Mouse (Mus musculus) kidney, embryonic 16.5 days (tissue): ENCODE data around the gene Bhlhe40. TPM values are rescaled to one million over a fixed set of nuclear protein-coding genes. Genes with fewer than 3 reads are reported as not detected.

Experiments
- ATAC-seq: fragments of 200-750 bp; cut with Nextera tagmentation; 2 replicates; pipeline ENCODE4 v1.8.0; 2017; ENCODE audit warnings: moderate TSS enrichment; ENCODE audit not compliant: low FRiP score, low TSS enrichment
- H3K27ac ChIP-seq: fragments of 300-500 bp; sonication (generic); 2 replicates; pipeline ENCODE4 v1.5.1; 2014; ENCODE audit warnings: low read length
- H3K27me3 ChIP-seq: fragments of 300-500 bp; sonication (generic); 2 replicates; pipeline ENCODE4 v1.6.1; 2014; ENCODE audit warnings: low read length, control low read depth, mixed read lengths; ENCODE audit not compliant: insufficient read depth
- H3K36me3 ChIP-seq: fragments of 300-500 bp; sonication (generic); 2 replicates; pipeline ENCODE4 v1.6.1; 2014; ENCODE audit warnings: low read length, control low read depth, mixed read lengths; ENCODE audit not compliant: insufficient read depth
- H3K4me1 ChIP-seq: fragments of 300-500 bp; sonication (generic); 2 replicates; pipeline ENCODE4 v1.6.1; 2014; ENCODE audit warnings: low read length, control low read depth, mixed read lengths; ENCODE audit not compliant: insufficient read depth
- H3K4me2 ChIP-seq: fragments of 300-500 bp; sonication (generic); replicated peaks from 2 replicates; pipeline ENCODE4 v1.6.1; 2014; ENCODE audit warnings: low read depth, low read length
- H3K4me3 ChIP-seq: fragments of 300-500 bp; sonication (generic); 2 replicates; pipeline ENCODE4 v1.5.1; 2014; ENCODE audit warnings: mild to moderate bottlenecking, low read length
- H3K9ac ChIP-seq: fragments of 300-500 bp; sonication (generic); replicated peaks from 2 replicates; pipeline ENCODE4 v1.6.1; 2014; ENCODE audit warnings: low read length
- H3K9me3 ChIP-seq: fragments of 300-500 bp; sonication (generic); 2 replicates; pipeline ENCODE4 v1.6.1; 2016; ENCODE audit warnings: low read length, control low read depth
- WGBS: fragments of 180-500 bp; shearing (Covaris S2); extraction: QIAGEN DNeasy Blood & Tissue Kit; methylation state at CpG from one replicate; pipeline ENCODE4 v1.1.7; 2014; 5-methylcytosine and 5-hydroxymethylcytosine counted together
- polyA plus RNA-seq: library from polyadenylated mRNA; unstranded; fragments of >200 nt; fragmentation: Nextera tagmentation; extraction: Ambion mirVana; gene quantifications from 2 replicates; pipeline ENCODE4 v1.2.1, GENCODE M21; 2015

The Bhlhe40 gene
- polyA plus RNA-seq, 1 experiment from 2014 or later = 18.5 TPM

GRCm38 (mm10) chr6:108668321-108668786 lies 7.9 kb downstream of the Bhlhe40 start:
- Histone ChIP-seq H3K9me3 (no peaks in the 10 kb centered on the region), H3K36me3 (peaks cover 18% of the 10 kb centered on the region), H3K9ac (peak overlapping the region; percentile 32), H3K4me3 (peak overlapping the region; percentile 30), H3K4me1 (peaks cover 14% of the 10 kb centered on the region), H3K4me2 (peak overlapping the region; percentile 55), H3K27ac (peak overlapping the region; percentile 21; the same call in 1 of the 2 replicates), H3K27me3 (no peaks in the 10 kb centered on the region)
- ATAC-seq = peak; percentile 92
- 1% methylated on average over 30 of the region's 30 CpGs for WGBS

GRCm38 (mm10) chr6:108670276-108670675 lies 9.8 kb downstream of the Bhlhe40 start:
- 90% methylated on average over 3 of the region's 3 CpGs for WGBS
- Histone ChIP-seq H3K27me3 (no peaks in the 10 kb centered on the region), H3K9me3 (no peaks in the 10 kb centered on the region), H3K4me1 (peaks cover 14% of the 10 kb centered on the region), H3K9ac (no peak overlapping the region), H3K4me2 (no peak overlapping the region), H3K36me3 (peaks cover 8% of the 10 kb centered on the region), H3K4me3 (no peak overlapping the region), H3K27ac (no peak overlapping the region)
- no peak for ATAC-seq

- no peak overlapping the region for H3K9ac ChIP-seq
- 60% methylated on average over 3 of the region's 3 CpGs for WGBS
- H3K36me3 ChIP-seq = peaks cover 3% of the 10 kb centered on the region; the same call in 1 of the 2 replicates
- ATAC-seq = no peak
- no peaks in the 10 kb centered on the region for H3K9me3 ChIP-seq
- H3K4me2 ChIP-seq = no peak overlapping the region
- H3K4me3 ChIP-seq = no peak overlapping the region
- H3K4me1 ChIP-seq = peaks cover 14% of the 10 kb centered on the region
- H3K27ac ChIP-seq = no peak overlapping the region
- no peaks in the 10 kb centered on the region for H3K27me3 ChIP-seq
These were observed 10.4 kb downstream of the Bhlhe40 start for GRCm38 (mm10) chr6:108670821-108671220.

- H3K4me2 ChIP-seq = no peak overlapping the region
- ATAC-seq = no peak
- H3K36me3 ChIP-seq = no peaks in the 10 kb centered on the region
- H3K9me3 ChIP-seq = no peaks in the 10 kb centered on the region
- H3K4me3 ChIP-seq = no peak overlapping the region
- H3K27ac ChIP-seq = no peak overlapping the region
- H3K9ac ChIP-seq = no peak overlapping the region
- H3K4me1 ChIP-seq = peaks cover 14% of the 10 kb centered on the region
- no peaks in the 10 kb centered on the region for H3K27me3 ChIP-seq
- WGBS = 68% methylated on average over 8 of the region's 8 CpGs
These were observed 11.7 kb downstream of the Bhlhe40 start for GRCm38 (mm10) chr6:108672094-108672493.

- Histone ChIP-seq H3K36me3 (no peaks in the 10 kb centered on the region), H3K9ac (no peak overlapping the region), H3K27ac (no peak overlapping the region), H3K4me2 (no peak overlapping the region), H3K9me3 (no peaks in the 10 kb centered on the region), H3K4me1 (no peaks in the 10 kb centered on the region), H3K4me3 (no peak overlapping the region), H3K27me3 (no peaks in the 10 kb centered on the region)
- ATAC-seq = no peak
- 78% methylated on average over 2 of the region's 2 CpGs for WGBS
These were observed 13.8 kb downstream of the Bhlhe40 start for GRCm38 (mm10) chr6:108674221-108674620.

GRCm38 (mm10) chr6:108676783-108677340 lies 16.4 kb downstream of the Bhlhe40 start:
- Histone ChIP-seq H3K36me3 (no peaks in the 10 kb centered on the region), H3K4me3 (no peak overlapping the region), H3K27me3 (no peaks in the 10 kb centered on the region), H3K9me3 (no peaks in the 10 kb centered on the region), H3K4me1 (no peaks in the 10 kb centered on the region), H3K27ac (no peak overlapping the region), H3K4me2 (no peak overlapping the region), H3K9ac (no peak overlapping the region)
- no peak for ATAC-seq
- WGBS = 91% methylated on average over 9 of the region's 9 CpGs

GRCm38 (mm10) chr6:108677697-108678096 lies 17.3 kb downstream of the Bhlhe40 start:
- H3K27me3 ChIP-seq = no peaks in the 10 kb centered on the region
- 74% methylated on average over 4 of the region's 4 CpGs for WGBS

GRCm38 (mm10) chr6:108678227-108678626 lies 17.8 kb downstream of the Bhlhe40 start:
- Histone ChIP-seq H3K9ac (no peak overlapping the region), H3K4me1 (no peaks in the 10 kb centered on the region), H3K27ac (no peak overlapping the region), H3K36me3 (no peaks in the 10 kb centered on the region), H3K4me3 (no peak overlapping the region), H3K4me2 (no peak overlapping the region), H3K9me3 (no peaks in the 10 kb centered on the region), H3K27me3 (no peaks in the 10 kb centered on the region)
- peak; percentile 65 for ATAC-seq
- 39% methylated on average over 5 of the region's 5 CpGs for WGBS

More at GRCm38 (mm10) chr6:108677697-108678096, 17.3 kb downstream of the Bhlhe40 start:
- Histone ChIP-seq H3K9ac (no peak overlapping the region), H3K36me3 (no peaks in the 10 kb centered on the region), H3K27ac (no peak overlapping the region), H3K4me1 (no peaks in the 10 kb centered on the region), H3K9me3 (no peaks in the 10 kb centered on the region), H3K4me3 (no peak overlapping the region), H3K4me2 (no peak overlapping the region)
- peak; percentile 22; the same call in 1 of the 2 replicates for ATAC-seq

- H3K4me2 ChIP-seq = no peak overlapping the region
- H3K4me3 ChIP-seq = no peak overlapping the region
- no peak overlapping the region for H3K9ac ChIP-seq
- no peak overlapping the region for H3K27ac ChIP-seq
- WGBS = 83% methylated on average over 7 of the region's 7 CpGs
- no peaks in the 10 kb centered on the region for H3K27me3 ChIP-seq
- H3K36me3 ChIP-seq = no peaks in the 10 kb centered on the region
- ATAC-seq = no peak
- H3K4me1 ChIP-seq = no peaks in the 10 kb centered on the region
- H3K9me3 ChIP-seq = no peaks in the 10 kb centered on the region
These were observed 20.1 kb downstream of the Bhlhe40 start for GRCm38 (mm10) chr6:108680503-108680902.

- Histone ChIP-seq H3K27me3 (no peaks in the 10 kb centered on the region), H3K36me3 (no peaks in the 10 kb centered on the region), H3K4me1 (no peaks in the 10 kb centered on the region), H3K4me2 (no peak overlapping the region), H3K9ac (no peak overlapping the region), H3K9me3 (no peaks in the 10 kb centered on the region), H3K4me3 (no peak overlapping the region), H3K27ac (no peak overlapping the region)
- 75% methylated on average over 4 of the region's 4 CpGs for WGBS
- ATAC-seq = no peak
These were observed 20.7 kb downstream of the Bhlhe40 start for GRCm38 (mm10) chr6:108681084-108681483.
